Mouse (Mus musculus) liver, embryonic 12.5 days (tissue): ENCODE measurements around the gene Agbl3. TPM values are rescaled to one million over a fixed set of nuclear protein-coding genes. Genes with fewer than 3 reads are reported as not detected.

ENCODE experiments used
- ATAC-seq: fragments of 200-750 bp; cut with Nextera tagmentation; 2 replicates; pipeline ENCODE4 v1.8.0; 2017; ENCODE audit warnings: moderate number of reproducible peaks, mild to moderate bottlenecking, moderate library complexity
- H3K27ac ChIP-seq: fragments of 300-500 bp; sonication (generic); 2 replicates; pipeline ENCODE4 v1.5.1; 2016; ENCODE audit warnings: mild to moderate bottlenecking
- H3K27me3 ChIP-seq: fragments of 300-500 bp; sonication (generic); replicated peaks from 2 replicates; pipeline ENCODE4 v1.6.1; 2016; ENCODE audit warnings: mild to moderate bottlenecking, moderate library complexity
- H3K36me3 ChIP-seq: fragments of 300-500 bp; sonication (generic); 2 replicates; pipeline ENCODE4 v1.6.1; 2016; ENCODE audit warnings: mild to moderate bottlenecking, moderate library complexity
- H3K4me1 ChIP-seq: fragments of 300-500 bp; sonication (generic); 2 replicates; pipeline ENCODE4 v1.6.1; 2016
- H3K4me2 ChIP-seq: fragments of 300-500 bp; sonication (generic); 2 replicates; pipeline ENCODE4 v1.6.1; 2016; ENCODE audit warnings: mild to moderate bottlenecking, moderate library complexity
- H3K4me3 ChIP-seq: fragments of 300-500 bp; sonication (generic); 2 replicates; pipeline ENCODE4 v1.5.1; 2016; ENCODE audit warnings: mild to moderate bottlenecking, moderate library complexity
- H3K9ac ChIP-seq: fragments of 300-500 bp; sonication (generic); 2 replicates; pipeline ENCODE4 v1.6.1; 2016; ENCODE audit warnings: mild to moderate bottlenecking, moderate library complexity
- H3K9me3 ChIP-seq: fragments of 300-500 bp; sonication (generic); replicated peaks from 2 replicates; pipeline ENCODE4 v1.6.1; 2016; ENCODE audit warnings: mild to moderate bottlenecking, moderate library complexity
- WGBS: fragments of 180-500 bp; shearing (Covaris S2); methylation state at CpG from one replicate; pipeline ENCODE4 v1.1.7; 2016; ENCODE audit not compliant: insufficient replicate concordance; 5-methylcytosine and 5-hydroxymethylcytosine counted together
- polyA plus RNA-seq: library from polyadenylated mRNA; unstranded; fragments of >200 nt; fragmentation: Nextera tagmentation; extraction: Ambion mirVana; gene quantifications from 2 replicates; pipeline ENCODE4 v1.2.1, GENCODE M21; 2016

Gene Agbl3
- polyA plus RNA-seq = 4.5 and 6.0 TPM in 2 replicates

DNA sequence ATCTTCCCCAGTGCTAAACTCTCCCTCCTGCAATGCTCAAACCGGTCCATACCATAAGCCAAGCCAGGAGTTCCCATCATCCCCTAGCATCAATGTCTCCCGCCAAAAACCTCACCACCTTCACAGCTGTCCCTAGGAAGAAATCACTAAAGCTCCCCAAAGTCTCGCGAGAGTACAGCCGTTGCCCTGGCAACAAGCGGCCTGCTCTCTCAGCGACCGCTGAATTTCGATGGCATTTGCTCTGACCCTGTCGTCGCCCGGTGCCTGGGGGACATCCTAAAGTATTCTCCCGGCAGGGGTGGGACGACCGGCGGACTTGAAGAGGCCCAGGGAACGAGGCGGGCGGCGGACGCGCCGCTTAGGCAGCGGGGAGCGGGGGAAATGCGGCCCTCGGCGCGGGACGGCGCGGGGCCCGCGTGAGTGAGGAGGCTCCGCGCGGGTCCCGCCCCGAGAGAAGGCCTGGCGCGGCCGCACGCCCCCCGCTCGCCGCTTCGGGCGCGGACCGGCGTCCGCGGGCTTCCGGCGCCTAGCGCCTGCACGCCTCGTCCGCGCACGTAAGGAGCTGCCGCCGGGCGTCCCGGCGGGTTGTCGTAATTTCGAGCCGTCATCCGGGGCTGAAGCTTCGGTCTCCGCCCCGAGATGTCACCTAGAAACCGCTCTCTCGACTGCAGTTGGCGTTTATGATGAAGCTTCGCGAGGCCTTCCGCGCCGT is at the start of gene Agbl3:
Gene Agbl3, plus strand, starts transcription at position 202 of the 712 bp plus-strand sequence.
- Histone ChIP-seq H3K9me3 (no peaks in the 10 kb centered on the region), H3K4me1 (peaks cover 6% of the 10 kb centered on the region; the same call in 1 of the 2 replicates), H3K36me3 (0 out of 2 replicates have a peak, but pooled peaks cover 3% of the 10 kb centered on the region), H3K27me3 (no peaks in the 10 kb centered on the region), H3K4me2 (peak within 1 kb of the TSS; percentile 94), H3K9ac (peak within 1 kb of the TSS; percentile 94), H3K27ac (peak within 1 kb of the TSS; percentile 99), H3K4me3 (peak within 1 kb of the TSS; percentile 79)
- under 1% methylated on average over 81 of the region's 81 CpGs for WGBS
- peak; percentile 92 for ATAC-seq

DNA sequence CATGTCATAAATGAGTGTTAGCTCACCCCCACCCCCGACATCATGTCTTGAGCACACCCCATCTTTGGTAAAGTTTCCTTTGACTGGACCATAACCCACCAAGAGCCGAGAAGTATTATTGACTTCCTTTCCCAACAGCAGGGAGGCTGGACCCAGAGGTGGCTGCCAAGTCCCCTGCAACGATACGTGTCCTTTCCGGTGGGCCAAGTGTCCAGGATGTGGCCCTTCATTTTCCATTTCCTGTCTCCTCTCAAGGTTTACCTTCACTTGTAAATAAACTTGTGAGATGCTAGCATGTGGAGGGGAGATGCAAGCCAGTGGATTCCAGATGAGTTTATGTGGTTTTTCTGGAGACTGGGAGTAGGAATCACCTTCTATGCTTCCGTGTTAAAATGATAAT is 49.2 kb upstream of the Agbl3 start:
- no peaks in the 10 kb centered on the region for H3K27me3 ChIP-seq
- 67% methylated on average over 6 of the region's 6 CpGs for WGBS
- no peak overlapping the region for H3K4me2 ChIP-seq
- peaks cover 19% of the 10 kb centered on the region; the same call in 1 of the 2 replicates for H3K4me1 ChIP-seq
- H3K9me3 ChIP-seq = no peaks in the 10 kb centered on the region
- H3K27ac ChIP-seq = no peak overlapping the region
- H3K36me3 ChIP-seq = no peaks in the 10 kb centered on the region
- ATAC-seq = no peak
- no peak overlapping the region for H3K4me3 ChIP-seq
- no peak overlapping the region for H3K9ac ChIP-seq

DNA sequence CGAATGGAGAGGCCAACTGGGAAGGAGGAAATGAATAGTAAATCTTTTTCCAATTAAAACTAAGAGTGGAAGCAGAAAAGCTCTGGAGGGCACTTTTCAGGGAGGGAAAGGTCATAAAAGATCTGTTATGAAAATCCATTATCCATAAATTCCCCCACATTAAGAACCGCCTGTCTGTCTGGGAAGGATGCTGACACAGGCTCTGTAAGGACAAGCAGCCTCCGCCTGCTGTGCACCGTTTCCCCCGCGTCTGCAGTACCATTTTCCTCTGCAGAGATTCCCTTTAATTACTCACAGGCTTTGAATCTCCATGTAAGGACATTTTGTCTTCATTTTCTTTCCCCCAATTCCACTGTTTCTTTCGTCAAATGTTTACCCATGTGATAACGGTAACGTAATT is 48.7 kb upstream of the Agbl3 start:
- Histone ChIP-seq H3K27me3 (no peaks in the 10 kb centered on the region), H3K4me3 (no peak overlapping the region), H3K9ac (no peak overlapping the region), H3K4me1 (peaks cover 16% of the 10 kb centered on the region; the same call in 1 of the 2 replicates), H3K9me3 (no peaks in the 10 kb centered on the region), H3K4me2 (no peak overlapping the region), H3K27ac (no peak overlapping the region), H3K36me3 (no peaks in the 10 kb centered on the region)
- no peak for ATAC-seq
- WGBS = 74% methylated on average over 9 of the region's 9 CpGs

DNA sequence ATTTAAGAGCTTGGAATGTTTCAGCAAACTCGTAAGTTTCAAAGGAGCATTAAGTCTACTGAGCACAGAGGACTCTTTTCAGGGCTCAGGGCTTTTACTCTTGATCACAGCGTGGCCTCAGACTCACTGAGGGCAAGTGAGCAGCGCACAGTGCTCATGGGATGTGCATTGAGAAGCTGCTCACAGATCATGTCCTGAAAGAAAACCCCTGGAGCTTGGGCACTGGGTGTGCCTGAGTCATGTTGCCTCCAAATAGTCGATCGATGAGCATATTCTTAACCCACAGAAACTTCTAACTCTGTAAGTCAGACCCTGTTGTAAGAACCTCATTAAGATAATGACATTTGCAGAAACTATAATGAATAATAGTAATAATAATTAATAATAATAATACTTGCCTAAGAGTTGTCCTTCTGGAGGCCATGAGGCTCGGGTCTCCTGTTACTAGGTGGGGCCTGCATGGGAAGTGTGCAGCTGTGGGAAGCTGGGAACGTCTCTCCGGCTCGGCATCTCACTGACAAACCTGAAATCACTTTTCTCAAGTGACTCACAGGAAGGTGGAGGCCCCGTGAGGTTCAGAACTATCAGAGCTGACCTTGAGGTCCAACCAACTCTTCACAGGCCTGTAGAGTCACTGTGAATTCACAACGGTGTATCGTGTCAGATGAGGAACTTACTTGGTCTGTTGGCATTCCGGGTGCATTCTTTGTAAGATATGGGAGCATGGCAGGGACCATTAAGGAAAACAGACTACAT is 45.1 kb upstream of the Agbl3 start:
- Histone ChIP-seq H3K4me3 (no peak overlapping the region), H3K4me2 (no peak overlapping the region), H3K27me3 (no peaks in the 10 kb centered on the region), H3K4me1 (peaks cover 6% of the 10 kb centered on the region; the same call in 1 of the 2 replicates), H3K9ac (no peak overlapping the region), H3K9me3 (no peaks in the 10 kb centered on the region), H3K27ac (no peak overlapping the region), H3K36me3 (no peaks in the 10 kb centered on the region)
- WGBS = 69% methylated on average over 13 of the region's 13 CpGs
- no peak for ATAC-seq

DNA sequence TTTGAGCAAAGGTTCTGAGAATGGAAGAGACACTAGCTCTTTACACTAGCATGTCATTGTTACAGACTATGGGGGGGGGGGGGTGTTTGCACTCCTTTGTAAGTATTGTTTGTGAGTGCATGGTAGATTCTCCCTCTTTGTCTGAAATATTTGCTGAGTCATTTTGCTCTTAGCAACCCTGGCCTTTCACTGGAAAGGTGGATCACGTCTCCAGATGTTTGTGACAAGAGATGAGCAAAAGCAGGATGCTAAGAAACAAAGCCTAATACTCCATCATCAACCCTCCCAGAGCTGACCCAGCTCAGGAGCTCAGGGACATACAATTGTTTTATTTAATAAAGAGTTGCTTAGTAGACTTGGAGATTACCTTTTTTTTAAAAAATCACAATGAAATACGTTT is 43.3 kb upstream of the Agbl3 start:
- Histone ChIP-seq H3K4me2 (no peak overlapping the region), H3K27me3 (no peaks in the 10 kb centered on the region), H3K4me1 (peaks cover 6% of the 10 kb centered on the region; the same call in 1 of the 2 replicates), H3K4me3 (no peak overlapping the region), H3K9ac (no peak overlapping the region), H3K36me3 (peaks cover 4% of the 10 kb centered on the region; the same call in 1 of the 2 replicates), H3K27ac (no peak overlapping the region), H3K9me3 (no peaks in the 10 kb centered on the region)
- ATAC-seq = no peak
- 48% methylated on average over 2 of the region's 2 CpGs for WGBS

DNA sequence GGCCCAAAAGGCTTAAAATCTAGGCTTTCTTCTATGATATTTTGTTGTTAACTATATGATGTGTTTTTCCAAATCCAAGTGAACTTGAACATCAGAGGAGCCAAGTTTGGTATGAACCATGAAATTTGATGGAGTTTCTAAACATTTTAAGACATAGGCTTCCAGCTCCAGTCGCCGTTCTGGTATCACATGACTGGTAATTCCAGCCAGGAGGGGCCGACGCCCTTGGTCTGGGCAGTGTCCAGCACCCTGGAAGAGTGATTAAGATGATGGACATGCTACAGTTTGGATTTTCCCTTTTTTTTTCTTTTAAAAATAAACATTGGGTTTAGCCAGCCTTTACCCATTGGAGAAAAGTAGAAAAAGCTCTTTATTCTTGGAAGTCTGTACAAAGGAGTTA is 36.3 kb upstream of the Agbl3 start:
- H3K9me3 ChIP-seq = no peaks in the 10 kb centered on the region
- 75% methylated on average over 4 of the region's 4 CpGs for WGBS
- peaks cover 27% of the 10 kb centered on the region for H3K36me3 ChIP-seq
- no peak overlapping the region for H3K27ac ChIP-seq
- no peak overlapping the region for H3K4me3 ChIP-seq
- H3K9ac ChIP-seq = no peak overlapping the region
- H3K4me2 ChIP-seq = no peak overlapping the region
- H3K27me3 ChIP-seq = no peaks in the 10 kb centered on the region
- ATAC-seq = no peak
- no peaks in the 10 kb centered on the region for H3K4me1 ChIP-seq

DNA sequence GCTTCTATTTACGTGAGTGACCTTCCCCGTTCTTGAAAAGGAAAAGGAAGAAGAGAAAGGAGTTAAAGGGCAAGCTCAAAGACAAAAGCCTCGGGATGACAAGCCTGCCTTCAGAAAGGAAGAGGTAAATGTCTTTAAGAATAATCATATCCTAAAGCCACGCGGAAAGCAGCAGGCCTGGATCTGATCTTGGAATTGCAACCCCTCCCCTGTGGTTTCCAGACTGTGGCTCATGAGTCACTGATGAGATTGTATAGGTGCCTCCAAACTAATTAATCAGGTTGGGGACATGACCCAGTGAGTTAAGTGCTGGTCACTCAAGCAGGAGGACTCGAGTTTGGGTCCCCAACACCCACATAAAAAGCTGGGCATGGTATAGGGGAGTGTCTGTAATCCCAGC is 32.4 kb upstream of the Agbl3 start:
- Histone ChIP-seq H3K9me3 (no peaks in the 10 kb centered on the region), H3K4me1 (peaks cover 5% of the 10 kb centered on the region; the same call in 1 of the 2 replicates), H3K4me2 (no peak overlapping the region), H3K4me3 (no peak overlapping the region), H3K27me3 (no peaks in the 10 kb centered on the region), H3K36me3 (peaks cover 18% of the 10 kb centered on the region), H3K9ac (no peak overlapping the region), H3K27ac (no peak overlapping the region)
- WGBS = 57% methylated on average over 6 of the region's 6 CpGs
- ATAC-seq = no peak

DNA sequence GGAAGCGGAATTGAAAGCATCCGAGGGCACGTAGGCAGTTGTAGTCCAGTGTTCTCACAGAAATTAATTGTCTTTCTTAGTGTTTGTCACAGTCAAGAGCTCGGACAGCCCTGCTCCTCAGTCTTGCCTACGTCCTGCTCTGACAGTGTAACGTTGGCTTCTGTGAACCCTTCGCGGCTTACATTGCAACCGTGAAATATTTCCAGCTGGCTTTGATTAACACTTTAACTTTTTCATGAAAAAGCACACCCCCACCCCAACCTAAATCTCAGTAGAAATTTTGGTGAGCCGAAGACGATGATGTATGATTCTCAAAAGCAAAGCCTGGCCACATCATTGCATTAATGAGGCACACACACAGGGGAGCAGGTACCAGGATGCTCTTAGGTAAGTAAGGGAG is 31.7 kb upstream of the Agbl3 start:
- WGBS = 84% methylated on average over 11 of the region's 11 CpGs
- Histone ChIP-seq H3K9ac (no peak overlapping the region), H3K27me3 (no peaks in the 10 kb centered on the region), H3K4me3 (no peak overlapping the region), H3K9me3 (no peaks in the 10 kb centered on the region), H3K4me2 (no peak overlapping the region), H3K36me3 (peaks cover 18% of the 10 kb centered on the region), H3K4me1 (peaks cover 5% of the 10 kb centered on the region; the same call in 1 of the 2 replicates), H3K27ac (no peak overlapping the region)
- no peak for ATAC-seq

DNA sequence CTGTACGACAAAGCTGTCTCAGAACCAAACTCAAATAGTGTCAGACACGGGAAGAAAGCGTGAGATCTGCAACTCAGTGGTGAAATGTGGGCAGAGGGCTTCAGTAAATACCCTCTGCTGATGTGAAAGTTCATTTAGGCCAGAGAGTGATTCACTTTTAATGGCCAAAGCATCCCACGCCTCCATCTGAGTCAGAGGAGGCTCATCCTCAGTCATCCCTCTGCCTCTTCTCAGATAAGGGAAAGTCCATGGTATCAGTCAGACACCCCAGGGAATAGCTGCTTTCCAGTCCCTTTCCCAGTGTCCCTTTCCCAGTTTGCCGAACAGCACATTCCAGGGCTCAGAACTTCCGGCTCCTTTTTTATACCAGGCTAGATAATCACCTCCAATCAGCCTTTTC is 30.7 kb upstream of the Agbl3 start:
- H3K27me3 ChIP-seq = no peaks in the 10 kb centered on the region
- no peak overlapping the region for H3K9ac ChIP-seq
- H3K27ac ChIP-seq = no peak overlapping the region
- WGBS = 58% methylated on average over 6 of the region's 6 CpGs
- no peaks in the 10 kb centered on the region for H3K9me3 ChIP-seq
- peaks cover 16% of the 10 kb centered on the region for H3K36me3 ChIP-seq
- no peak for ATAC-seq
- H3K4me3 ChIP-seq = no peak overlapping the region
- peaks cover 5% of the 10 kb centered on the region; the same call in 1 of the 2 replicates for H3K4me1 ChIP-seq
- H3K4me2 ChIP-seq = no peak overlapping the region

DNA sequence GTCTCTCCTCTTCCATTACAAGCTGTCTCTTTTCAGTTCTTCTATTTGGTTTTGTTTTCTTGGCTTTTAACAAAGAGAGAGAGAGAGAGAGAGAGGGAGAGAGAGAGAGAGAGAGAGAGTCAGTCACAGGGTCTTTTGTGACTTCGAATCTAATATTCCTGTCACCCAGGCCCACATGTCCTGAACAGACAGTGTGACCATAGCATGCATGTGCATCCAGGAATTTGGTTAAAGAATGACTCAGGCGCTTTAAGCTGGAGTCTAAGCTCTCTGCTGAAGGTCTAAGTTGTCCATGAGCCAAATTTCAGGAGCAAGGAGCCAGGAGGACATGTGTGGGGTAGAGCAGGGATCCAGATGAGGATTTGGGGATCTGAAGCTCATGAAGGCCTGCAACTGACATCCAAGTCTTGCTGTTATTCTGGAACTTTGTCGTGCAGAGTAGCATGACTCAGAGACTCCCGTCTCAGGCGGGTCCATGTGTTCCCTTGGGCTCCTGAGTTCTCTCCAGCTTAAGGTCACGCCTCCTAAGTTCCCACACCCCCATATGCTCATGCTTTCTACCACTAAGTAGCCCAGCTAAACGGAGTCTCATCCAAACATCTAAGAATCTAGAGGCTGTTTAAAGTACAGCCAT is 29.6 kb upstream of the Agbl3 start:
- Histone ChIP-seq H3K27ac (no peak overlapping the region), H3K4me1 (peaks cover 5% of the 10 kb centered on the region; the same call in 1 of the 2 replicates), H3K4me2 (no peak overlapping the region), H3K36me3 (peaks cover 14% of the 10 kb centered on the region; the same call in 1 of the 2 replicates), H3K4me3 (no peak overlapping the region), H3K27me3 (no peaks in the 10 kb centered on the region), H3K9ac (no peak overlapping the region), H3K9me3 (no peaks in the 10 kb centered on the region)
- 57% methylated on average over 7 of the region's 7 CpGs for WGBS
- ATAC-seq = no peak

DNA sequence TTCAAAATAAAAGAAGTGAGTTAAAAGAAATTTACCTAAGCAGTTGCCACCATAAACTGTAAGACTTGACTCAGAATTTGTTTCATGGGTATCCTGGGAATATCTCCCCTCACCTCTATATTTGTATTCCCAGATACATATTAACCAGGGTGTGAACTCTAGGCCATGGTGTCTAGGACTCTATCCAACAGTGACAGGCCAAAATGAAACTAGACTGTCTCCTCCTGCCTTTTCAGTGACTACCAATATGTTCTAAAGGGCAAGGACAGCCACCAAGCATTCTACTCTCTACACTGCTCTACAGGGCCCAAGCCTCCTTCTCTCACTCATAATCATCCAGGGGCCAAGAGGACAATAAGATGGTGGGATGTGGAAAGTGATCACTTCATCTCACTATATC is 28.6 kb upstream of the Agbl3 start:
- ATAC-seq = no peak
- Histone ChIP-seq H3K27me3 (no peaks in the 10 kb centered on the region), H3K4me2 (no peak overlapping the region), H3K9me3 (no peaks in the 10 kb centered on the region), H3K36me3 (peaks cover 14% of the 10 kb centered on the region; the same call in 1 of the 2 replicates), H3K9ac (no peak overlapping the region), H3K4me3 (no peak overlapping the region), H3K27ac (no peak overlapping the region), H3K4me1 (peaks cover 5% of the 10 kb centered on the region; the same call in 1 of the 2 replicates)

DNA sequence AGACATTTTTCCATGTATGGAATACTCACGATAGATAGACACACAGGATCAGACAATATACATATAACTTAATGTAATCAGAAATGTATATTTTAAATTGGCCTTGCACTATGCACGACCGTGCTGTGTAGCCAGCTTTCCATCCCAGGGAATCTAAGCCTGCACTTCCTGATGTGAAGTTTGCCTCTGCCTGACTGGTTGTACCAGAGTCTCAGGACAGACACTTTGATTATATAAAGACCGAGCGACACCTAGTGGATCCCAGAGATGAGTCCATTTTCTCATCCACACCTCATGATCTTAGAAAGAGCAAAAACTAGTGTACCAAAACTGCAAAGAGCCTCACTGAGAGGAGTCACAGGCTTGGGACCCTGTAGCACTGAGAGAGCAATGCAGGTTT is 25.8 kb upstream of the Agbl3 start:
- peaks cover 20% of the 10 kb centered on the region for H3K36me3 ChIP-seq
- WGBS = 26% methylated on average over 5 of the region's 5 CpGs
- H3K9ac ChIP-seq = no peak overlapping the region
- H3K9me3 ChIP-seq = no peaks in the 10 kb centered on the region
- no peak overlapping the region for H3K4me3 ChIP-seq
- no peak for ATAC-seq
- H3K4me1 ChIP-seq = peaks cover 3% of the 10 kb centered on the region; the same call in 1 of the 2 replicates
- H3K27me3 ChIP-seq = no peaks in the 10 kb centered on the region
- H3K27ac ChIP-seq = no peak overlapping the region
- no peak overlapping the region for H3K4me2 ChIP-seq
